Mouse (Mus musculus): ENCODE results near the gene Kif28. TPM values are rescaled to one million over a fixed set of nuclear protein-coding genes. Genes with fewer than 3 reads are reported as not detected.
A peak's percentile ranks its signal among the peaks of the same experiment; 100 is the strongest.
"Not testable (repeated sequence)": the region's sequence is repeated elsewhere in the genome, so short reads cannot be mapped to it uniquely, and the experiment has no call there.

Kif28 gene
- polyA plus RNA-seq, 1 experiment from 2014 or later, result not detected

- no peak for ATAC-seq (ENCODE audit: insufficient read depth)
- Histone ChIP-seq H3K4me2 (no peak overlapping the region), H3K9ac (no peak overlapping the region), H3K36me3 (ENCODE audit: insufficient read depth) (peaks cover 51% of the 10 kb centered on the region), H3K9me3 (ENCODE audit: low read depth, low read length) (no peaks in the 10 kb centered on the region), H3K27ac (ENCODE audit: low read depth) (no peak overlapping the region), H3K4me1 (ENCODE audit: insufficient read depth) (no peaks in the 10 kb centered on the region), H3K4me3 (ENCODE audit: low read depth, low read length) (no peak overlapping the region), H3K27me3 (ENCODE audit: insufficient read depth, low read length) (no peaks in the 10 kb centered on the region)
- no peak for DNase-seq
- TF ChIP-seq CTCF (IDR thresholded peaks at IDR 0.05; ENCODE audit: low read depth), result no peak
- 78% methylated on average over 6 of the region's 6 CpGs for WGBS
Observed at GRCm38 (mm10) chr1:179686348-179686747, 58.7 kb downstream of the Kif28 start.

- not testable (repeated sequence) for H3K4me2 ChIP-seq
- H3K36me3 ChIP-seq (ENCODE audit: insufficient read depth), result peaks cover 71% of the 10 kb centered on the region
Observed at GRCm38 (mm10) chr1:179682753-179683152, 62.3 kb downstream of the Kif28 start.

GRCm38 (mm10) chr1:179679326-179679725 lies 65.7 kb downstream of the Kif28 start:
- no peak for TF ChIP-seq CTCF (IDR thresholded peaks at IDR 0.05; ENCODE audit: low read depth)
- WGBS, result 93% methylated on average over 4 of the region's 4 CpGs
- Histone ChIP-seq H3K4me3 (ENCODE audit: low read depth, low read length) (no peak overlapping the region), H3K9me3 (ENCODE audit: low read depth, low read length) (no peaks in the 10 kb centered on the region), H3K4me1 (ENCODE audit: insufficient read depth) (no peaks in the 10 kb centered on the region), H3K27ac (ENCODE audit: low read depth) (no peak overlapping the region), H3K9ac (no peak overlapping the region), H3K36me3 (ENCODE audit: insufficient read depth) (peaks cover 59% of the 10 kb centered on the region), H3K4me2 (no peak overlapping the region), H3K27me3 (ENCODE audit: insufficient read depth, low read length) (no peaks in the 10 kb centered on the region)
- DNase-seq (no peak), ATAC-seq (ENCODE audit: insufficient read depth) (no peak)

More at GRCm38 (mm10) chr1:179682753-179683152, 62.3 kb downstream of the Kif28 start:
- ATAC-seq (ENCODE audit: insufficient read depth); H3K4me3 ChIP-seq (ENCODE audit: low read depth, low read length); H3K27ac ChIP-seq (ENCODE audit: low read depth); H3K9me3 ChIP-seq (ENCODE audit: low read depth, low read length); DNase-seq; H3K9ac ChIP-seq; H3K4me1 ChIP-seq (ENCODE audit: insufficient read depth); H3K27me3 ChIP-seq (ENCODE audit: insufficient read depth, low read length): not testable (repeated sequence)
- 69% methylated on average over 9 of the region's 10 CpGs for WGBS

- WGBS, result 95% methylated on average over 2 of the region's 2 CpGs
- no peak for DNase-seq
- H3K27me3 ChIP-seq (ENCODE audit: insufficient read depth, low read length), result no peaks in the 10 kb centered on the region
- no peaks in the 10 kb centered on the region for H3K4me1 ChIP-seq (ENCODE audit: insufficient read depth)
- peaks cover 49% of the 10 kb centered on the region for H3K36me3 ChIP-seq (ENCODE audit: insufficient read depth)
- no peak overlapping the region for H3K9ac ChIP-seq
- no peak for TF ChIP-seq CTCF (IDR thresholded peaks at IDR 0.05; ENCODE audit: low read depth)
- H3K4me3 ChIP-seq (ENCODE audit: low read depth, low read length), result no peak overlapping the region
- ATAC-seq (ENCODE audit: insufficient read depth), result no peak
- H3K4me2 ChIP-seq, result no peak overlapping the region
- no peaks in the 10 kb centered on the region for H3K9me3 ChIP-seq (ENCODE audit: low read depth, low read length)
- no peak overlapping the region for H3K27ac ChIP-seq (ENCODE audit: low read depth)
Observed at GRCm38 (mm10) chr1:179677031-179677430, 68.0 kb downstream of the Kif28 start.

- no peaks in the 10 kb centered on the region for H3K4me1 ChIP-seq (ENCODE audit: insufficient read depth)
- ATAC-seq (ENCODE audit: insufficient read depth) (no peak), DNase-seq (no peak)
- peaks cover 33% of the 10 kb centered on the region for H3K36me3 ChIP-seq (ENCODE audit: insufficient read depth)
- no peak overlapping the region for H3K4me3 ChIP-seq (ENCODE audit: low read depth, low read length)
- no peaks in the 10 kb centered on the region for H3K27me3 ChIP-seq (ENCODE audit: insufficient read depth, low read length)
- no peak overlapping the region for H3K4me2 ChIP-seq
- no peaks in the 10 kb centered on the region for H3K9me3 ChIP-seq (ENCODE audit: low read depth, low read length)
- no peak overlapping the region for H3K9ac ChIP-seq
- no peak for TF ChIP-seq CTCF (IDR thresholded peaks at IDR 0.05; ENCODE audit: low read depth)
- WGBS, result 87% methylated on average over 3 of the region's 3 CpGs
- H3K27ac ChIP-seq (ENCODE audit: low read depth), result no peak overlapping the region
Observed at GRCm38 (mm10) chr1:179674355-179674754, 70.7 kb downstream of the Kif28 start.

GRCm38 (mm10) chr1:179668836-179669537 lies 76.1 kb downstream of the Kif28 start:
- H3K4me3 ChIP-seq (ENCODE audit: low read depth, low read length), result peak overlapping the region; percentile 83
- TF ChIP-seq CTCF (IDR thresholded peaks at IDR 0.05; ENCODE audit: low read depth), result no peak; the same call in 1 of the 2 replicates
- no peaks in the 10 kb centered on the region for H3K27me3 ChIP-seq (ENCODE audit: insufficient read depth, low read length)
- peak overlapping the region; percentile 81 for H3K27ac ChIP-seq (ENCODE audit: low read depth)
- H3K36me3 ChIP-seq (ENCODE audit: insufficient read depth), result peaks cover 7% of the 10 kb centered on the region; the same call in 1 of the 2 replicates
- H3K9me3 ChIP-seq (ENCODE audit: low read depth, low read length), result no peaks in the 10 kb centered on the region
- H3K9ac ChIP-seq, result peak overlapping the region; percentile 86
- peak; percentile 51 for DNase-seq
- H3K4me2 ChIP-seq, result peak overlapping the region; percentile 79
- no peak for ATAC-seq (ENCODE audit: insufficient read depth)
- 20% methylated on average over 12 of the region's 12 CpGs for WGBS
- H3K4me1 ChIP-seq (ENCODE audit: insufficient read depth), result no peaks in the 10 kb centered on the region

GRCm38 (mm10) chr1:179668013-179668805 lies 76.9 kb downstream of the Kif28 start, which contains the start of gene Sccpdh:
TSS of gene Sccpdh (plus strand) at chr1:179668210.
- H3K4me1 ChIP-seq (ENCODE audit: insufficient read depth), result no peaks in the 10 kb centered on the region
- H3K4me2 ChIP-seq, result peak within 1 kb of the TSS; percentile 79
- peak within 1 kb of the TSS; percentile 83 for H3K4me3 ChIP-seq (ENCODE audit: low read depth, low read length)
- under 1% methylated on average over 82 of the region's 84 CpGs for WGBS
- peaks cover 7% of the 10 kb centered on the region; the same call in 1 of the 2 replicates for H3K36me3 ChIP-seq (ENCODE audit: insufficient read depth)
- no peak for TF ChIP-seq CTCF (IDR thresholded peaks at IDR 0.05; ENCODE audit: low read depth)
- peak within 1 kb of the TSS; percentile 86 for H3K9ac ChIP-seq
- DNase-seq (peak; percentile 94), ATAC-seq (ENCODE audit: insufficient read depth) (peak; percentile 97)
- no peaks in the 10 kb centered on the region for H3K9me3 ChIP-seq (ENCODE audit: low read depth, low read length)
- peak within 1 kb of the TSS; percentile 81 for H3K27ac ChIP-seq (ENCODE audit: low read depth)
- H3K27me3 ChIP-seq (ENCODE audit: insufficient read depth, low read length), result no peaks in the 10 kb centered on the region
